Mouse (Mus musculus) lung, adult 2 months (tissue): ENCODE results near the gene Rpgrip1.

Source experiments
- CTCF ChIP-seq: fragments of 200-500 bp; IDR thresholded peaks from 2 replicates; pipeline ENCODE4 v1.5.1; 2011; ENCODE audit warnings: mild to moderate bottlenecking, low read length, control low read depth; ENCODE audit not compliant: insufficient read depth
- POLR2A ChIP-seq: fragments of 200-500 bp; IDR thresholded peaks from 2 replicates; pipeline ENCODE4 v1.6.1; 2011; ENCODE audit warnings: low read depth, mild to moderate bottlenecking, control low read depth, low read length, borderline replicate concordance; ENCODE audit errors: extremely low read depth

DNA sequence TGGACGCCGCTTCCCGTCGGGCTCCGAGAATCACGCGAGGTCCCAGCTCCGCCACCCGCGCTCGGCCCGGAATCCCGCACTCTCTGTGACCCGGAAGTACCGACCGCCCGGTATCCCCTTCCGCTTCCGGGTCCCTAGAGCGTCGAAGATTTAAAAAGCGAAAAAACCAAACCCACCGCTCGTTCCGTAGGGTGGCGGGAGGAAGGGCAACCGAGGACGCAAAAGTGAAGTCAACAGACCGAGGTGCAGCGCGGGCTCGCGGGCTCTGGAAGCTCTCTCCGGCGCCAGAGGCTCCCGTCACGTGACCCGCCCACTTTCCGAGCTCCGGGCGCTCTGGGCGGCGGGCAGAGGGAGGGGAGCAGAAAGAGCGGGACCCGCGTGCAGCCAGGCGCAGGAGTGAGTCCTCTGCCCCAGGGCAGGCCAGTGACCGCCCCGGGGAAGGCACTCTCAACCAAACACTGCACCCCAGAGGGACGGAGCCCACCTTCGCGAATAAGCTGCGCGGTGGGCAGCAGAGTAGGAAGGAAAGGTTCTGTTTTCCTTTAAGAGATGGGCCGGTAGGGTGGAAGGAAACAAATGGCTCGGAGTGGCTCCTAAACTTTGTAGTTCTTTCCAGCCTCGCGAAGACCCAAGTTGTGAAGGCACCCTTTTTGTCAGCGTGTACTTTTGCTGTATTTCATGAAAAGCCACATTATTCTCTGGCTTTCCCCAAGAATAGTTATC, 86.8 kb downstream of the Rpgrip1 start, which contains the start of gene Supt16:
- no peak for TF ChIP-seq CTCF
- peak; percentile 74; the same call in 1 of the 2 replicates for TF ChIP-seq POLR2A
